Mouse (Mus musculus) kidney, adult 2 months (tissue): Measurements from ENCODE around the gene Syne1.

ENCODE experiments used
- CTCF ChIP-seq: fragments of 200-500 bp; conservative IDR thresholded peaks from 2 replicates; pipeline ENCODE4 v1.5.1; 2011; ENCODE audit warnings: low read depth, mild to moderate bottlenecking, control low read depth, low read length, moderate library complexity, mixed read lengths; ENCODE audit not compliant: insufficient read depth, insufficient read length
- POLR2A ChIP-seq: fragments of 200-500 bp; IDR thresholded peaks from one replicate; pipeline ENCODE4 v1.6.1; 2011; ENCODE audit warnings: low read depth, low read length, control low read depth

- no peak for TF ChIP-seq POLR2A
- TF ChIP-seq CTCF: peak; percentile 50
Observed at GRCm38 (mm10) chr10:5305555-5305954, 245.7 kb downstream of the Syne1 start.
